Mouse (Mus musculus): ENCODE measurements around the gene Celsr2. TPM values are rescaled to one million over a fixed set of nuclear protein-coding genes. Genes with fewer than 3 reads are reported as not detected.

The Celsr2 gene
- polyA plus RNA-seq, 1 experiment: not detected

- no peaks in the 10 kb centered on the region for H3K36me3 ChIP-seq (ENCODE audit: control insufficient read depth, insufficient read depth)
- TF ChIP-seq MAX (IDR thresholded peaks at IDR 0.05) (no peak), MYOD1 (IDR thresholded peaks at IDR 0.05; ENCODE audit: control insufficient read depth, insufficient read length, low read depth) (no peak), FOSL1 (IDR thresholded peaks at IDR 0.05; ENCODE audit: insufficient read depth, low read length, poor library complexity, severe bottlenecking) (no peak), CTCF (IDR thresholded peaks at IDR 0.05; ENCODE audit: control insufficient read depth, insufficient read depth, insufficient read length) (no peak), CEBPB (IDR thresholded peaks at IDR 0.05; ENCODE audit: low read depth) (no peak), USF1 (IDR thresholded peaks at IDR 0.05; ENCODE audit: low read depth) (no peak), MYOG (IDR thresholded peaks at IDR 0.05; ENCODE audit: control insufficient read depth, extremely low read depth, insufficient read length) (no peak)
- no peak overlapping the region for H3ac ChIP-seq (ENCODE audit: control insufficient read depth, insufficient read length, low read depth)
- no peak overlapping the region for H3K4me3 ChIP-seq (ENCODE audit: insufficient read depth, poor library complexity, severe bottlenecking)
- no peaks in the 10 kb centered on the region for H3K79me3 ChIP-seq (ENCODE audit: low read depth)
- peaks cover 74% of the 10 kb centered on the region for H3K27me3 ChIP-seq (ENCODE audit: control insufficient read depth, insufficient read depth, insufficient read length)
- H3K79me2 ChIP-seq (ENCODE audit: control insufficient read depth, insufficient read depth): no peaks in the 10 kb centered on the region
Measured at GRCm38 (mm10) chr3:108360894-108361293, 54.5 kb downstream of the Celsr2 start.

- H3K79me2 ChIP-seq (ENCODE audit: control insufficient read depth, insufficient read depth): no peaks in the 10 kb centered on the region
- no peaks in the 10 kb centered on the region for H3K36me3 ChIP-seq (ENCODE audit: control insufficient read depth, insufficient read depth)
- no peak overlapping the region for H3ac ChIP-seq (ENCODE audit: control insufficient read depth, insufficient read length, low read depth)
- H3K79me3 ChIP-seq (ENCODE audit: low read depth): no peaks in the 10 kb centered on the region
- no peak overlapping the region for H3K4me3 ChIP-seq (ENCODE audit: insufficient read depth, poor library complexity, severe bottlenecking)
- TF ChIP-seq MYOG (IDR thresholded peaks at IDR 0.05; ENCODE audit: control insufficient read depth, extremely low read depth, insufficient read length) (no peak), MAX (IDR thresholded peaks at IDR 0.05) (no peak), CEBPB (IDR thresholded peaks at IDR 0.05; ENCODE audit: low read depth) (no peak), CTCF (IDR thresholded peaks at IDR 0.05; ENCODE audit: control insufficient read depth, insufficient read depth, insufficient read length) (no peak), USF1 (IDR thresholded peaks at IDR 0.05; ENCODE audit: low read depth) (no peak), MYOD1 (IDR thresholded peaks at IDR 0.05; ENCODE audit: control insufficient read depth, insufficient read length, low read depth) (no peak), FOSL1 (IDR thresholded peaks at IDR 0.05; ENCODE audit: insufficient read depth, low read length, poor library complexity, severe bottlenecking) (no peak)
- H3K27me3 ChIP-seq (ENCODE audit: control insufficient read depth, insufficient read depth, insufficient read length): peaks cover 73% of the 10 kb centered on the region
Measured at GRCm38 (mm10) chr3:108358445-108358844, 56.9 kb downstream of the Celsr2 start.

GRCm38 (mm10) chr3:108357051-108357450, 58.3 kb downstream of the Celsr2 start:
- H3K27me3 ChIP-seq (ENCODE audit: control insufficient read depth, insufficient read depth, insufficient read length): peaks cover 74% of the 10 kb centered on the region
- no peaks in the 10 kb centered on the region for H3K36me3 ChIP-seq (ENCODE audit: control insufficient read depth, insufficient read depth)
- TF ChIP-seq MYOD1 (IDR thresholded peaks at IDR 0.05; ENCODE audit: control insufficient read depth, insufficient read length, low read depth): no peak

GRCm38 (mm10) chr3:108355245-108355644, 60.1 kb downstream of the Celsr2 start:
- TF ChIP-seq USF1 (IDR thresholded peaks at IDR 0.05; ENCODE audit: low read depth) (no peak), MYOD1 (IDR thresholded peaks at IDR 0.05; ENCODE audit: control insufficient read depth, insufficient read length, low read depth) (no peak), MYOG (IDR thresholded peaks at IDR 0.05; ENCODE audit: control insufficient read depth, extremely low read depth, insufficient read length) (no peak), CTCF (IDR thresholded peaks at IDR 0.05; ENCODE audit: control insufficient read depth, insufficient read depth, insufficient read length) (no peak), MAX (IDR thresholded peaks at IDR 0.05) (no peak), CEBPB (IDR thresholded peaks at IDR 0.05; ENCODE audit: low read depth) (no peak), FOSL1 (IDR thresholded peaks at IDR 0.05; ENCODE audit: insufficient read depth, low read length, poor library complexity, severe bottlenecking) (no peak)
- Histone ChIP-seq H3K79me3 (ENCODE audit: low read depth) (no peaks in the 10 kb centered on the region), H3K36me3 (ENCODE audit: control insufficient read depth, insufficient read depth) (no peaks in the 10 kb centered on the region), H3K27me3 (ENCODE audit: control insufficient read depth, insufficient read depth, insufficient read length) (peaks cover 76% of the 10 kb centered on the region), H3K4me3 (ENCODE audit: insufficient read depth, poor library complexity, severe bottlenecking) (no peak overlapping the region), H3ac (ENCODE audit: control insufficient read depth, insufficient read length, low read depth) (no peak overlapping the region), H3K79me2 (ENCODE audit: control insufficient read depth, insufficient read depth) (no peaks in the 10 kb centered on the region)

More at GRCm38 (mm10) chr3:108357051-108357450, 58.3 kb downstream of the Celsr2 start:
- Histone ChIP-seq H3ac (ENCODE audit: control insufficient read depth, insufficient read length, low read depth) (no peak overlapping the region), H3K79me2 (ENCODE audit: control insufficient read depth, insufficient read depth) (no peaks in the 10 kb centered on the region), H3K79me3 (ENCODE audit: low read depth) (no peaks in the 10 kb centered on the region), H3K4me3 (ENCODE audit: insufficient read depth, poor library complexity, severe bottlenecking) (no peak overlapping the region)

- no peak for TF ChIP-seq USF1 (IDR thresholded peaks at IDR 0.05; ENCODE audit: low read depth)
- TF ChIP-seq MYOG (IDR thresholded peaks at IDR 0.05; ENCODE audit: control insufficient read depth, extremely low read depth, insufficient read length): no peak
- TF ChIP-seq MAX (IDR thresholded peaks at IDR 0.05): no peak
- no peak for TF ChIP-seq CEBPB (IDR thresholded peaks at IDR 0.05; ENCODE audit: low read depth)
- no peak for TF ChIP-seq CTCF (IDR thresholded peaks at IDR 0.05; ENCODE audit: control insufficient read depth, insufficient read depth, insufficient read length)
- TF ChIP-seq FOSL1 (IDR thresholded peaks at IDR 0.05; ENCODE audit: insufficient read depth, low read length, poor library complexity, severe bottlenecking): no peak
- no peak for TF ChIP-seq MYOD1 (IDR thresholded peaks at IDR 0.05; ENCODE audit: control insufficient read depth, insufficient read length, low read depth)
- H3K79me3 ChIP-seq (ENCODE audit: low read depth): no peaks in the 10 kb centered on the region
- peaks cover 45% of the 10 kb centered on the region for H3K27me3 ChIP-seq (ENCODE audit: control insufficient read depth, insufficient read depth, insufficient read length)
- no peaks in the 10 kb centered on the region for H3K36me3 ChIP-seq (ENCODE audit: control insufficient read depth, insufficient read depth)
- no peak overlapping the region for H3ac ChIP-seq (ENCODE audit: control insufficient read depth, insufficient read length, low read depth)
- H3K4me3 ChIP-seq (ENCODE audit: insufficient read depth, poor library complexity, severe bottlenecking): no peak overlapping the region
- no peaks in the 10 kb centered on the region for H3K79me2 ChIP-seq (ENCODE audit: control insufficient read depth, insufficient read depth)
Measured at GRCm38 (mm10) chr3:108348376-108348775, 67.0 kb downstream of the Celsr2 start.

- Histone ChIP-seq H3K36me3 (ENCODE audit: control insufficient read depth, insufficient read depth) (no peaks in the 10 kb centered on the region), H3K4me3 (ENCODE audit: insufficient read depth, poor library complexity, severe bottlenecking) (no peak overlapping the region), H3ac (ENCODE audit: control insufficient read depth, insufficient read length, low read depth) (no peak overlapping the region), H3K27me3 (ENCODE audit: control insufficient read depth, insufficient read depth, insufficient read length) (peaks cover 53% of the 10 kb centered on the region), H3K79me3 (ENCODE audit: low read depth) (no peaks in the 10 kb centered on the region), H3K79me2 (ENCODE audit: control insufficient read depth, insufficient read depth) (no peaks in the 10 kb centered on the region)
- TF ChIP-seq USF1 (IDR thresholded peaks at IDR 0.05; ENCODE audit: low read depth) (no peak), MYOG (IDR thresholded peaks at IDR 0.05; ENCODE audit: control insufficient read depth, extremely low read depth, insufficient read length) (no peak), CEBPB (IDR thresholded peaks at IDR 0.05; ENCODE audit: low read depth) (no peak), MYOD1 (IDR thresholded peaks at IDR 0.05; ENCODE audit: control insufficient read depth, insufficient read length, low read depth) (no peak), FOSL1 (IDR thresholded peaks at IDR 0.05; ENCODE audit: insufficient read depth, low read length, poor library complexity, severe bottlenecking) (no peak), MAX (IDR thresholded peaks at IDR 0.05) (no peak)
Measured at GRCm38 (mm10) chr3:108345855-108346254, 69.5 kb downstream of the Celsr2 start.
